Mouse (Mus musculus) adrenal gland, adult (tissue): ENCODE measurements around the gene Cat.

Source experiments
- DNase-seq, 2 experiments: peaks; one replicate each; pipeline ENCODE4 v3.0.0; 2022 to 2023; ENCODE audit warnings: low spot score in 1 of 2; ENCODE audit not compliant: inconsistent age in 2 of 2

Cat gene

DNA sequence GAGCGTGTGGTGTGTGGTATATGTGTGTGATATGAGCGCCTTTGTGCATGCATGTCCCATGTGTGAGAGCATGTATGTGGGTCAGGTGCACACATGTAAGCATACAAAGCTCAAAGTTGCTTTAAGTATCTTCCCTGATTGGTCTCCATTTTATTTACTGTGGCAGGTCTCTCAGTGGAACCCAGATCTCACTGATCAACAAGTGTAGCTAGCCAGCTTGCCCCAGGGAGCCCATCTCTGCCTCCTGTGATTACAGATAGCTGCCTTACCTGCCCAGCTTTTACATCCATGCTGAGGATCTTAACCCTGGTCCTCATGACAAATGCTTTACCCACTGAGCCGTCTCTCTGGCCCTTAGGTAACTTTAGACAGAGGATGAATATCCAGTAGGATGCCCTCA lies 6.6 kb downstream of the Cat start:
- no peak for DNase-seq

DNA sequence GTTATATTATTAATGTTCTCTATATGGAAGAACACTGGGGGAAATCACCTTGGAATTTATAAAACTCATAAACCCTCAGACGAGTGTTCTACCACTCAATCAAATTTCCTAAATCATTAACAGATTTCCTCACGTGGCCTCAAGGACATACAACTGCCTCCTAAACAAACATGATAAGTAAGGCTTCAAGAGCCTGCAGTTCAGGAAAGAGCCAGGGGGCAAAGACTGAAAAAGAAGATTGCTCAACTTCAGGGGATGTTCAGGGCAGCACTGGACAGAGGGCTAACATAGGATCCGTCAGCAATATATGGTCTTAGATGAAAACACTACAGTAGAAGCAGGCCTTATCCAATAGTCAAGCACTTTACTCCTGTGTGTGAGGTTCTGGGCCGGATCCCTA lies 7.5 kb downstream of the Cat start:
- no peak for DNase-seq

GRCm38 (mm10) chr2:103476657-103477056 lies 8.3 kb downstream of the Cat start:
- DNase-seq = no peak

GRCm38 (mm10) chr2:103476180-103476579 lies 8.8 kb downstream of the Cat start:
- DNase-seq = no peak

DNA sequence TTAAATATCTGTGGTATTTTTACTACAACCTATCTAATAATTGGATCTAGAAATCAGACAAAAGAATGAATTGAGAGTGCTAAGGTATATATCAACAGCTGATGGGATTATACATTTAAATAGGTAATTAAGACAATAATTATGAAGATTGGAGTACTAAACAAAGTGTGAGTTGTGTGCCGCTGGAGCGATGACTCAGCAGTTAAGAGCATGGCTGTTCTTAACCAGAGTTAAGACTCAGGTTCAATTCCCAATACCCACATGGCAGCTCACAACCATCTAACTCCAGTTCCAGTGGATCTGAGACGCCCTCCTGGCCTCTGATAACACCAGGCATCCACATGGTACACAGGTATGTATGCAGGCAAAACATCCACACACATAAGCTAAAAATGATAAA lies 11.6 kb downstream of the Cat start:
- no peak for DNase-seq

DNA sequence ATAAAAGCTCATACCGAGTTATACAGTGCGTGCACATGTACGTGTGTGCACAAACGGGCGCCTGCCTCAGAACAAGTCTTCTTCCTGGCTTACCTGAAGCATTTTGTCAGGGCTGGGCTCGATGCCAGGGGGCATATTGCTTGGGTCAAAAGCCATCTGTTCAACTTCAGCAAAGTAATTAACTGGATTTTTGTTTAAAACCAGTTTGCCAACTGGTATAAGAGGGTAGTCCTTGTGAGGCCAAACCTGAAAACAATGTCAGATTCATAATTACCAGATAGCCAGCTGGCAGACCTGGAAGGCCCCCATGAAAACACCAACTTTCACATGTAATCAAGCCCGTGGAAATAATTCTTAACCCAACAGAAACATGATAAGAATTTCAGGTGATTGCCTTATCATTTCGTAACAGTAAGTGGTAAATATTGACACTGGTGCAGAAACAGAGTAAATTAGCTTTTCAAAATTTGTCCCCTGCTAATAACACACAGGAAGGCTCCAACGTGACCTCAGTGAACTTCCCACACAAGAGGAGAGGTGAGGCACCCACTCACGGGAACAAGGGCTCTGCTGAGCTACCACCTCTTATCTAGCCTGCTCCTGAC lies 17.9 kb downstream of the Cat start:
- no peak for DNase-seq

DNA sequence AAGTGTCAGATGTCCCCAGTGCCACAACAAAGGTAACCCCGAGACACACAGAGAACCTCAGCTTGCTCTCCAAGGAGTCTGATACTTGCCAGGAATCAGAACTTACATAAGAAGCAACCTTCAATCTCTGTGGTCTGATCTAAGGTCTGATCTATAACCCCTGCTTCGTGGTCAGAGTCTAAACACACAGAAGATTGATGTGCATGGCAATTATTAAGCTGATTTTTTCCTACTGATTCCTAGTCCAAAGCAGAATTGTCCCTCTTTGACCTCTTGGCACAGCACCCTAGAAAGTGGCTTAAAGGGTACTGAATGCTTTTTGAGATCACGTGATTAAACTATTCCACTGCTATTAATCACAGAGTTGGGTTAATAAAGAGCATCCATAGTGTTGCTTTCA lies 18.7 kb downstream of the Cat start:
- no peak for DNase-seq

GRCm38 (mm10) chr2:103465429-103465828 lies 19.5 kb downstream of the Cat start:
- DNase-seq = no peak

DNA sequence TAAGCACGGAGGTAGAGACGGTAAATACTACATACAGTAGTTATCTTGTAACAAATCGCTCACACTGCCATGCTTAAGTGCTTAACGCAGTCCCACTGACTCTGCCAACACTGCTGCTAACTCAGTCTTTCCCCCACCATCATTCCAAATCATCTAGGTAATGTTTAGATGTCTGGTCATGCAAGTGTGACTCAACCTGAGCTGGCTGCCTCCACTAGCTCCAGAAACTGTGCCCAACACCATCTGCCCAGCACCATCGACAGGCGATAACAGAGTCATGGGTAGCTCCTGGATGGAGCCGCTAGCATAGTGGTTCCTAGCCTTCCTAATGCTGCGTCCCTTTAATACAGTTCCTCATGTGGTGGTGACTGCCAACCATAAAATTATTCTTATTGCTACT lies 20.4 kb downstream of the Cat start:
- no peak for DNase-seq

GRCm38 (mm10) chr2:103462746-103463145 lies 22.2 kb downstream of the Cat start:
- DNase-seq = no peak

- no peak for DNase-seq
Observed at GRCm38 (mm10) chr2:103461743-103462142, 23.2 kb downstream of the Cat start.

DNA sequence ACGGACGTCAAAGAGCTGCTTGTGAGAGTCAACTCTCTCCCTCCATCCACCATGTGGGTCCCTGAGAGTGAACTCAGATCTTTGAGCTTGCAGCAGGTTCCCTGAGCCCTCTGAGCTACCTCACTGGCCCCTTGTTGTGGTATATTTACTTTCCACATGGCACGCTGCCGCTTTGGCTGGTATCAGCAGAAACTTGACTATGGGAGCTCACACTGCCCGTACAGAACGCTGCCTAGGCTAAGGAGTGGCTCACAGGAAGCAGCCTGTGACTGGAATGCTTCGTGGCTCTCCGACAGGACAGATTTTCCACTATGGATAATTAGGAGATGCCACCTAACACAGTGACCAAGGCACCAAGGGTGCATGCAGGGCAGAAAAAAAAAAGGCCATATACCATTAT lies 23.8 kb downstream of the Cat start:
- no peak for DNase-seq

DNA sequence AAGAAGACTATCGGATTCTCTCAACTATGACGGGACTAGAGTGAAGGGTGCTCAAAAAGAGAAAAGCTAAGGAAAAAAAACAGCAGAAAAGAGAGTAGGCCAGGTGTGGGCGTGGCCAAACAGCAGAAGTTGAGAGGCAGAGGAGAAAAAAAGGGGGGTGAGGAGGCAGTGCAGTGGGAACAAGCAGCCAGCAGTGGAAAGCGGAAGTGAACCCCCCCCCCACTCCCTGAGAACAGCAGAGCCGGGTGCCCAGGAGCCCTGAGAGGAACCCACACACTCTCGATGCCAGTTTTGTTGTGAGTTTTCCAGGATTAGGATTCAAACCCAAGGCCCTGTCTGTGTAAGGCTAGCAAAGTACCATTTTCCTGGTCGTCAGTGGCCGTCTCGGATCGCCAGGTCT lies 25.9 kb downstream of the Cat start:
- no peak for DNase-seq

DNA sequence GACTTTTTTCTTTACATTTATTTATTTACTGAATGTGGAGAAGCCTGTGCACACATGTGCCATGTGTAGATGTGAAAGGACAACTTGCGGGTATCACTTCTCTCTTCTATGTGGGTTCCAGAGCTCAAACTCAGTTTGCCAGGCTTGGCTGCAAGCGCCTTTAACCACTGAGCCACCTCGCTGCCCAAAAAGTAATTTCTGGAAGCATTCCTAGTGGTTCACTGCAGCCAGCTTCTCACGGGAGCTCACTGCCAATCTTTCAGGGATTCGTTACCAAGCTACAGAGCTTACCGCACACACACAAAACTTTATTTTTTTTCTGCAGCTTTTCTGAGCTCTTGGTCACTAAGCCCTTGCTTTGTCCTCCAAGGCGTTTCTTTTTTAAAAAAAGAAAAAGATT lies 27.3 kb downstream of the Cat start:
- peak in 1 of 2 experiments; percentile 50 for DNase-seq

DNA sequence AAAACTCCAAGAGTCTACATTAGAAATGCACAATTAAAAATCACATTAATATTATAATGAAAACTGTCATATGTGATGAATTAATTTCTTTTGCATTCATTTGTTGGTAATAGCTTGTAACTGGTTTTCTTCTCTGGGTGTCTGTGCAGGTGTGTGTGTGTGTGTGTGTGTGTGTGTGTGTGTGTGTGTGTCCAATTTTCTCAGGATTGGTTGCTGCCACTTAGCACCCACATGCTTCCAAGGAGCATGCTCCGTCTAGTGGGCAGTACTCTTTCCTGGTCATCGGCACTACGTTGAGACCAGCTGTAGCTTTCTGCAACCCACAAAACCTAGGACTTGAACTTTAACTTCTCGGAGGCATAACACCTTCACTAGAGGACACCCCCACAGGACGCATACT lies 27.9 kb downstream of the Cat start:
- no peak for DNase-seq

DNA sequence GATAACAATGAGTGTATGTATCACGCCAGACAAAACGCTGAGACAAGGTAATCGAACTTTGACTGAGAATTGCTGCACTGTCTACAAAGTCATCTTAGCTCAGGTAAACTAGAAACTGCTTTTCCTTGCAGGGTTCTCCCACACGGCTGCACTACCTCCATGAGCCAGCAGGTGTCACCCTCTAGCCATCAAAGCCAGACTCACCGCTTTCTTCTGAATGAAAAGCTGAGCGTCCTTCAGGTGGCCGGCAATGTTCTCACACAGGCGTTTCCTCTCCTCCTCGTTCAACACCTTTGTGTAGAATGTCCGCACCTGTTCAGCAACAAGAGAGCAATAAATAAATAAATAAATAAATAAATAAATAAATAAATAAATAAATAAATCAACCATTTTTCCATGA lies 28.3 kb downstream of the Cat start:
- DNase-seq = peak; percentile 72 to 92

DNA sequence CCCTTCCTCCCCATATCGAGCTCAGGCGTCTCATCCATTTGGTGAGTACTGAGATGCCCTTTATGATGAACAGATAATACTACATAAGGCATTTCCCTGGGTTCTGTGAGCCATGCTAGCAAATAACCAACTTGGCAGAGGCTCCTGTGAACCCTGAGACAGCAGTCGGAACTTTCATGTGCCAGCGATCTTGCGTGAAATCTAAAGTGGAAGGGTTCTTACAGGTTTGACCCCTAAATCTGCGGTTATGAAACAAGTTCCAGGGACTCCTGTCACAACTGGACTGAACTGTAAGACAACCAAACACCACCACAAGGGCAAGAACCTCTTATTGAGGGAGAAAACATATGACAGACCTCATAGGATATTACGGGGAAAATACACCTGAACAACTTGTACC lies 29.2 kb downstream of the Cat start:
- no peak for DNase-seq

GRCm38 (mm10) chr2:103452550-103452949 lies 32.4 kb downstream of the Cat start:
- DNase-seq = no peak

DNA sequence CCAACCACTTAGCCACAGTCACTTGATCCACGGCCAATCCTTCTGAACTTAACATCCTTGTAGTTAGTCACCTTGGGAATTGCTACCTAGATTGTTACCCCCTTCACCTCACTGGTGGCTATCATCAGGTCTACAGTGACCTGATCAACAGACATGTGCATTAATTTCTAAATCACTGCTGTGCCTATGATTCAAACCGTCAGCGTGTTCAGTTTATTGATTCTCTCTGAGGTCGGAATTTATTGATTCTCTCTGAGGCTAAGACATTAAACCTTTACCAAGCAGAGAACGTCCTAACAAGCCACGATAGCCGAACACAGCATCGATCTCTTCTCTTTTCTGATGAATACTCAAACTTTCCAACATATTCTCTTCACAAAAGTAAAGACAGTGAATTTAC lies 34.7 kb downstream of the Cat start:
- no peak for DNase-seq

DNA sequence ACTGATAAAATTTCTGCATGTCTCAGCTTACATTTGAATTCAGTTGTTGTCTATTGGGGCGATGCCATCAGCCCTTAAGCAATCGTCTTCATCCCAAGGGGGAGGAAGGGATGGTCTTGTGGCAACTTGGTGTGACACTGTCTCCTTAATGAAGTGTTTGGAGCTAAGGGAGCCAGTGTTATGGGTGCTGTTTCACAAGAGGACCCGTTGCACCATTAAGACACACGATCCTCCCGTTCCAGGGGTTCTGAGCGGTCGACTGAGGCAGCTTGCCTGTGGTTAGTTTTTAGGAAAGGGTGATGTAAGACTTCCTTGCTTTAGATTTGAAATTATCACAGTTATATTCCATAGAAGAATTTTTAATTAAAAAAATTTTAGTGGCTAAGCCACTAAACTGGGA lies 35.1 kb downstream of the Cat start:
- DNase-seq = no peak

- DNase-seq = peak in 1 of 2 experiments; percentile 18
Observed at GRCm38 (mm10) chr2:103448947-103449560, 35.9 kb downstream of the Cat start.

DNA sequence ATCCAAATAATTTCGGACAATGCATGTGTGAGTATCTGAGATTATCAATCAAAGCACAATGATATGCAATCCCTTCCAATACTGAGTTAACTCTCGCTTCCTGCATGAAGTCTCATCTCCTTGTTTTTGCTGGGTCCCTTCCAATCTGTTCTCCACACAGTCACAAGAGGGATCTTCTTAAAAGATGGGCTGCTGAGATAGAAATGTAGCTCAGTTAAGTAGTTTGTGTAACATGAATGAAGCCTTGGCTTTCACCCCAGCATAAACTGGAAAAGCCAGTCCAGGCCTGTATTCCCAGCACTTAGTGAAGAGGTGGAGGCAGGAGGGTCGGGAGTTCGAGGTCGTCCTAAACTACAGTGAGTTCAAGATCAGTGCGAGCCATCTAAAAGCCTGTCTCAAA lies 38.6 kb downstream of the Cat start:
- DNase-seq = no peak

- peak; percentile 20 to 78 for DNase-seq
Observed at GRCm38 (mm10) chr2:103445776-103446175, 39.2 kb downstream of the Cat start.
